Mouse (Mus musculus): ENCODE results near the gene Krtap5-1.
A peak's percentile ranks its signal among the peaks of the same experiment; 100 is the strongest.
"Not testable (repeated sequence)": the region's sequence is repeated elsewhere in the genome, so short reads cannot be mapped to it uniquely, and the experiment has no call there.

Krtap5-1 gene

DNA sequence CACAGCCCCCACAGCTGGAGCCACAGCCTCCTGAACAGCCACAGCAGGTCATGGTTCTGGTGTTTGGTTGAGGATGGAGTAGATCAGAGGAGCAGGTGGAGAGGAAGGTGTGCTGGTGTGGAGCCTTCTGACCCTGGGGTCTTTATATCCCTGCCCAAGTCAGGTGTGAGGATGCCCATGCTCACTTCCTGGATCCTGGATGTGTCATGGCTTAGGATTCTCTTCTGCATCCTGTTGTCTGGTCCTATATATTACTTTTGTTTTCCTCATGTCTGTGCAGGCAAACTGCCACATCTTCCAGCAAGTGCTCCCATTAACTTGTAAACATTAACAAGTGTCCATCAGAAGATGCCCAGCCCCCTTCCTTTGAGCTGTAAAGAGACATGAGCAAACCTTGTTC lies at the start of gene Krtap5-1:
TSS of gene Krtap5-1 (minus strand) at position 101 of the 400 bp plus-strand sequence.
- DNase-seq (ENCODE audit: extremely low read depth, insufficient read length, low spot score): not testable (repeated sequence)

DNA sequence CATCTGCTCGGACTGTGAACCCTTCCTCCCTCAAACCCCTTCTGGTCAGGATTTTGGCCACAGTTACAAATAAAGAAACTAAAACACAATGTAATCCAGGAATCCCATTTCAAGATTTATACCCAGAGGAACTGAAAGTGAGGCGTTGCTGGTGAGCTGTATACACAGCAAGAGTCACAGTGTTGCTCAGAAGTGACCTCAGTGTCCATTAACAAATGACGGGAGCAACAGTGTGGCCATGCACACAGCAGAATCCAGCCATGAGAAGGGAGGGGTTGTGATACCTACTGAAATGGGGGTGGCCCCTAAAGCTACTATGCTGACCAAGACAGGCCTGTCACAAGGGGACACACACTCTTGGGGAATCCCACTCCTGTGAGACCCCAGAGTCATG lies 45.3 kb upstream of the Krtap5-1 start:
- DNase-seq (ENCODE audit: extremely low read depth, insufficient read length, low spot score): no peak

DNA sequence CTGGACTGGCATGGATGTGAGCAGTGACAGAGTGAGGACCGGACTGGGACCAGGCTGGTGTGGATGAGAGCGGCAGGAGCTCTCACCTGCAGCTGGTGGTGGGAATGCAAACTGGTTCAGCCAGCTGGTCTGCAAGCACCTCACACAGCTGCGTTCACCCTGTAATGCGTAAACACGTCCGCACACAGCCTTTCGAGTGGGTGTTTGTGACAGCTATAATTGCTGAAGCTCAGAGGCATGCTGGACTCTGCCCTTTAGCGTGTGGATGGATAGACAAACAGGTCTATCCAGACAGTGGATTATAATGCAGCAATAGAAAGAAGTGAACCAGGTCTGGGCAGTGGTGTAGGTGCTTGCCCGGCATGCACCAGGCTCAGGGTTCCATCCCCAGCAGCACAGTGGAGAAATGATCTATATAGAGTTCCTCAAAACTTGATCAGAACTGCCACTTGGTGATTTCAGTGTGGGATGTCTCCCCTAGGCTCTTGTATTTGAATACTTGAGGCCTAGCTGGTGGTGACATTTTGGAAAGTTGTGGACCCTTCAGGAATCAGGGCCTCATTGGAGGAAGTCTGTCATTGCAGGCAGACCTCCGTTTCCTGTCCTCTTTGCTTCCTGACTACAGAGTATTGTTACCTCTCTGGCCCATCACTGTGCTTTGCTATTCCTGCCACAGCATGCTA lies 44.8 kb upstream of the Krtap5-1 start:
- DNase-seq (ENCODE audit: extremely low read depth, insufficient read length, low spot score): no peak

DNA sequence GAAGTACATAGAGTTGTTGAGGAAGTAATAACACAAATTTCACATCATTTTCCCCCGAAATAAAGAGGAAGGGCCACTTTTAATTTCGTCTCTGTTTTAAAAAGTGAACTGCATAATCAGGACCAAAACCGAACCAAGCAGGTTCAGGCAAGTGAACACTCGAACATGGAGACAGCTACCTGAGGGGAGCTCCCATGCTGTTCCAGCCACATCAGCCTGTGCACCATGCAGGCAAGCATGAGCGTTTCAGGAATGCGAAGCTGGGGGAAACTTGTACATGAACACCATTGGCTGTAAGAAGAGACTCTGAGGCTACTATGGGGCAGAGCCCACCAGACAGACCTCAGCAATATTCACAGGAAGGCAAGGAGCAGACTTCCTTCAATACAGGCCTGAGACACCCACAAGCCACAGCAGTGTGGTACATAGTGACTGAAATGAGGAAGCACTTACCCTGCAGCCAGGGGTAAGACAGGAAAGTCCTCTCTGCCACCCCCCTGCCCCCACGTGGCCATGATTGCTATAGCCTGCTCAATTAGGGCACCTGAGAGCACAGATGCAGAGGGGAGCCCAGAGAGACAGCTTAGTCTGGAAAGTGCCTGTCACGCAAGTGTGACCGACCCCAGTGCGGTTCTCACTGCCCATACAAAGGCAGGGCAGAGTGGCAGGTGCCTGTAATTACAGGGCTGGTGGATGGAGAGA lies 43.5 kb upstream of the Krtap5-1 start:
- no peak for DNase-seq (ENCODE audit: extremely low read depth, insufficient read length, low spot score)

DNA sequence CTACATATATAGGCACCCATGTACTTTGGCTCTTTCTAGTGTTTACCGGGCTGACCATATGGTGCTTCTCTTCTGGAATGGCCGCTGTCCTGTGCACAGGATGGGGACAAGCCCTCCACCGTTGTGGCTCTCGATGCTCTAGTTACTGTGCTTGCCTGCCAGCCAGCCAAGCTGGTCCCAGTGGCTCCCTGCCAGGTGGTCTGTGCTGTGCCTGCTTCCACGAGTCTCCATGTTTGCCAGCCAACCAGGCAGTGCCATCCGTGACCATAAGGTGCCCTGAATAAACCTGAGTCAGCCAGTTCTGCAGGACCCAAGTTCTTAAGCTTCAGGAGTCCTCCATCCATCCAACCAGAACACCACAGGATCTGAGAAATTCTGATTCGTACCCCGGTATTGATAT lies 38.2 kb upstream of the Krtap5-1 start:
- no peak for DNase-seq (ENCODE audit: extremely low read depth, insufficient read length, low spot score)

DNA sequence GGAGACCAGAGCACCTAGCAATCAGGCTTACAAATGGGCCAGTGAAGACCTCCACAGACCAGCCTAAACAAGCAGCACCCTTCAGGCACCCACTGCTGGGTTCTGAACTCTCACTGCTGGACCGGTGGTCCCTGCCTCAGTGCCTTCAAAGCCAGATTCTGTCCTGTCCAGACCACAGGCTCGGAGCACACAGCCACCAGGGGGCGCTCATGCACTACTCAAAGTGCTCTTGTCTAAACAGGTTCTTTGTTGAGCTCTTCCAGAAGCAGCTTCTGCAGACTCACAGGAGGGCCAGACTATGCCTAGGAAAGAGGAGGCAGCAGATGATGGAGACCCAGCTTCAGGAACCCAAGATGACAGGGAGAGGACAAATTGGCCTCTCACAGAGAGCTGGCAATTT lies 37.3 kb upstream of the Krtap5-1 start:
- DNase-seq (ENCODE audit: extremely low read depth, insufficient read length, low spot score): peak; percentile 56

DNA sequence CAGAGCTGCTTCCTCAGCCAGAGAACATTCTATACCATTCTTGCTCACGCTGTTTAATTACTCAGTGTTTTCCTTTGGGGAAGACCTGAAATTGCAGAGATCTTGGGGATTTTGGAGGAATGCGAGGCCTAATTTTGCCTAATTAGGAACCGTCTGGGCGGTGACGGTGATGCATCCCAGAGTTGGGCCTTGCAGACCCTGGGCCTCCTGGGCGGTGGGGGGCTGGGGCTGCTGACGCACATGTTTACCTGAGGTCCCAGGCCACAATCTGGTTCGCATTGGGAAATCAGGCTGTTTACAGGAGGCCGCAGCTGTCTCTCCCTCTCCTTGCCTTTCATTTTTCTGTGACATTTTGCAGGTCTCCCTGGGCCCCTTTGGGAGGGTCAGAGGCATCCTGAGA lies 35.8 kb upstream of the Krtap5-1 start:
- DNase-seq (ENCODE audit: extremely low read depth, insufficient read length, low spot score): not testable (repeated sequence)

DNA sequence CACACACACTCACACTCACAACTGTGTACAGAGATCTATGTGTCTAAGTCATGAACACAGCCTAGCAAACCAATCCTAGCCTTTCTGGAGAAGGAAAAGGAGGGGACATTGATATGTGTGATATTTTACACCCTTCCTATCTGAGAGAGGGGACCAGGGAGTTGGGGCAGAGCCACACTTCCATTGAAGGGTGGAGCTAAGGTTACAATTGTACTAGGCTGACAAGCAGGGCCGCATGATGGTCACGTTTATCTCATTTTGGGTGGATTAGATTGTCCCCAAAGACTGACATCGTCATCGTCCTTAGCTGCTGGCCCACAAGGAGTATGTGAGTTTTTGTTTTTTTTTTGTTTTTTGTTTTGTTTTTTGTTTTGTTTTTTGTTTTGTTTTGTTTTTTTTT lies 34.4 kb upstream of the Krtap5-1 start:
- DNase-seq (ENCODE audit: extremely low read depth, insufficient read length, low spot score): no peak

DNA sequence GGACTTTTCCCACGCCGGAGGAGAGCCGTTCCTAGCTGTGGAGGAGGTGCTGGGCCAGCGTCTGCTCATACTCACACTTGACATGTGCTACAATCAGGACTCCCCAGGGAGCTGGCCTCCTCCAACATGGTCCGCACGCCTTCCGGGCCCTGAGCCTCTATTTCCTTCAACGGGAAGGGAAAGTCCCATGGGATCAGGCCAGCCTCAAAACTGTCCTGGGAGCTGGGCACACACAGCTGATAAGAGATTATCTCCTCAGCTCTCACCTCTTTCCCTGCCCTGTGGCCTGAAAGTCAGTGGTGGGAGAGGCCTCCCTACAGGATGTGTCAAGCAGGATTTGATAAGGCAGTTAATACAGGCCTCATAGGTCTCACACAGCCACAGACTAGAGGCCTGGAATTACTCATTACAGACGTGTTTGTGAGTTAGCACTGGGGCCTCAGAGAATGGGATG lies 33.4 kb upstream of the Krtap5-1 start:
- no peak for DNase-seq (ENCODE audit: extremely low read depth, insufficient read length, low spot score)

DNA sequence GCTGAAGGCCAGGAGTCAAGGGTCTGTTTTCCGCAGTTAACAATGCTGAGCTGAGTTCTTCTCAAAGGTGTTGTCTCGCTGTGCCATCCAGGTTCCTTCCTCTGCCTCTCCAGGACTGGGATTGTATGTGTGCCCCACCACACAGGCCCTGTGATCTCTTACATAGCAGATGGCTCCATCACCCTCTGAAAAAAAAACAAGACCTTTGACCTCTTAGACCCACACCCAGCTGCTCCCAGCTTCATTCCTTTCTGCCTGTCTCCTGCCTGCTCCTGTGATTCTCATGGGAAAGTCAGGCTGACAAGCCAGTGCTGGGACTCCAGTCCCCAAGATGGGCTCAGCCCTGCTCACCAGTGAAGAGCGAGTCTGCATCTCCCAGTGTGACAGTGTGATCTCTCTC lies 31.6 kb upstream of the Krtap5-1 start:
- DNase-seq (ENCODE audit: extremely low read depth, insufficient read length, low spot score): no peak

DNA sequence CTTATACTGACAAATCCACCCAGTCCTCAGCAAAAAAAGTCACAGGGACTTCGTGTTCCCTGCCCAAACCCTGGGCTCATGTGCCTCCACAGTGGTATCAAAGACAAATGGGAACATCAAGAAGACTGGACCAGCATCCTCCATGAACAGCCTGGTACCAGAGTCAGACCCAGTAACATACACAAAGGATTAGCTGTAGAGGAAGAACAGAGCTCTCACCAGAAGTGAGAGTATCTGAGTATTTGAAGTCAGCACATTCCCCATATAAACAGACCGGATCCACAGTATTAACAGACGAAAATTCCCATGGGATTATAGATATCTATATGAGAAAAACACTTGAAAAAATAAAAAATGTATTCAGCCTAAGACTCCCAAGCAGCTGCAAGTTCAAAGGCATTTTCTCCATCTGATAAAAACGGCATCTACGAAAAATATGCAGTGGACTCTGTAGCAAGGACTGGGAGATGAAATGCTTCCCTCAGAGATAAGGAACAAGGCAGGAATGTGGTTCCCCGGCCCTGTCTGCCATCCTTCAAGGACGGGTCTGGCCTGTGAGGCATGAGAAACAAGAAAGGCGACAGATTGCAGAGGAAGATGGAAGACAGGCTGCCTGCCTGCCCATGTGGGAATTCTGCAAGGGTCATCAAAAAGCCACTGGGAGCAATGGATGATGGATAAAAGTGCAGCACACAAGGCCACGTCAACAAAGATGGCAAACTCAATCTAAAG lies 30.0 kb upstream of the Krtap5-1 start:
- no peak for DNase-seq (ENCODE audit: extremely low read depth, insufficient read length, low spot score)

DNA sequence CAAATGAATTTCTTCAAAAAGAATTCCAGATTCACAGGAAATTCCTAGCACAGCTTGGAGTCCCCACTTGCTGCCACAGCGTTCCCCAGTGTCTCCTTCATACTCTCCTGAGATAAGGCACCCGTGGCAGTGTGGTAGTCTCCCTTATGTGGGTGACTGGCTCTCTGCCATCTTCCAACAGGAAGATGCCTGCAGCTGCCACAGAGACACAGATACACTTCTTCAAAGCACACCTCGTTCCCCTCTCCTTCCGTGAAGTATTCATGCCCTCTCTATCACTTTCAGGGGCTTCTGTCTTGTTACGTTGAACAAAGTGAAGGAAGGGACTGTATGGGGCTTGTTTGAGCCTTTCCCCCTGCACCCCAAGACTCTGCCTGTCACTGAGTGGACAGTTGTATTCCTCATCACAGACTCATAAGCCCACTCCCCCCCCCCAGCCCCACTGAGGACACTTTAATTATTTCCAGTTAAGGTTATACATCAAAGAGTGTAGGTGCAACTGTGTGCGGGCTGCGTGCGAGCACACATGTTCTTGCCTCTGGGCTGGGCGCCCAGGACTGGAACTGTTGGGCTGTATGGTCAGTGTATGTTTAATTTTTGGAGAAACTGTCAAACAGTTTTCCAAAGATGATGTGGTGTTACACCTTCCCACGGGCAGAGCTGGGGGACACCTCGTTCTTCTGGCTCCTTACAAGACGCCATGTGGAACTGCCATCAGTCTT lies 26.6 kb upstream of the Krtap5-1 start:
- DNase-seq (ENCODE audit: extremely low read depth, insufficient read length, low spot score): no peak

DNA sequence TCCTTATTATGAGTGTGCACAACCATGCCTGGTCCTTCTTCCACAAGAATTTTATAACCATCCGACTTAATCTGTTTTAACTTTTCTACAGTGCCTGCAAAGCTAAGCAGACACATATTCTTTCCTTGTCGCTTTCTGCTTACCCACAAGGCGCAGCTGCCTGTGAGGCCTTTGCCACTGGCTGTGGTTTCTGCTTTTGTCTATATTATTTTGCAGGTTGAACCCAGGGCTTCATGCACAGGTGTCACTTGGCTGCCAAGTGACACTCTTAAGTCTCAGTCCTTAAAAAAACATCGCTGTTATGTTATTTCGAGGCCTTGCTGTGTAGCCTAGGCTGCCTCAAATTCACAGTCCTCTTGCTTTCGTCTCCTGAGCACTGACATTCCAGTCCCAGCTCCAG lies 25.7 kb upstream of the Krtap5-1 start:
- DNase-seq (ENCODE audit: extremely low read depth, insufficient read length, low spot score): no peak

DNA sequence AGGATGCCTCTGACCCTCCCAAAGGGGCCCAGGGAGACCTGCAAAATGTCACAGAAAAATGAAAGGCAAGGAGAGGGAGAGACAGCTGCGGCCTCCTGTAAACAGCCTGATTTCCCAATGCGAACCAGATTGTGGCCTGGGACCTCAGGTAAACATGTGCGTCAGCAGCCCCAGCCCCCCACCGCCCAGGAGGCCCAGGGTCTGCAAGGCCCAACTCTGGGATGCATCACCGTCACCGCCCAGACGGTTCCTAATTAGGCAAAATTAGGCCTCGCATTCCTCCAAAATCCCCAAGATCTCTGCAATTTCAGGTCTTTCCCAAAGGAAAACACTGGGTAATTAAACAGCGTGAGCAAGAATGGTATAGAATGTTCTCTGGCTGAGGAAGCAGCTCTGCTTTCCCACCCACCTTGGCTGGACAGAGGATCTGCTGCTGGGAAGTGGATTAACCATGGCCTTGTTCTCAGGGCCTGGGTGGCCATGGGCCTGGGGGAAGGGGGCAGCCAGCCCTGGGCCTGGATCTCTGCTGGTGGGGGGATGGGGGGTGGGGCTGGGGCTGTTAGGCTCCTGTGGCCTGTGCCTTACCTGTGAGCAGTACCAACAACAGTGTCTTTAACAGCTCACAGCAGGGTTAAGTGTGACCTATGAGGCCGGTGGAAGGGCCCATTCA lies 24.9 kb upstream of the Krtap5-1 start:
- not testable (repeated sequence) for DNase-seq (ENCODE audit: extremely low read depth, insufficient read length, low spot score)

DNA sequence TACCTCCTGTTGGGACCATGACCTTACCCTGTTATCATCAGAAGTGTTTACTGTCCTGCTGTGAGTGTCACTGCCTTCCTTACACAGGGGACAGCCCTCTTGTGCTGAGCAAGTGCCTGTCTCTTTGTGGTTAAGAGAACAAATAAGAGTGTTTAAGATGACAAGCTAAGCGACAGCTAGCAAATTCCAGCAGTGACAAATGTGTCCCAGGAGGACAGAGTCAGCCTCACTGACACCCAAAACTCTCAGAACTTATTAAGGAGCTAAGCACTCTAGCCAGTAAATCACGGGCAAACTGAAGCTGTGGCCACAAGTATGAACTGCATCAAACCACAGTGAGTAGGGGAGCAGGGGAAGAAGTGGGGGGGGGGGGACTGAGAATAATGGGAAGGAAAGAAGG lies 24.0 kb upstream of the Krtap5-1 start:
- DNase-seq (ENCODE audit: extremely low read depth, insufficient read length, low spot score): no peak

DNA sequence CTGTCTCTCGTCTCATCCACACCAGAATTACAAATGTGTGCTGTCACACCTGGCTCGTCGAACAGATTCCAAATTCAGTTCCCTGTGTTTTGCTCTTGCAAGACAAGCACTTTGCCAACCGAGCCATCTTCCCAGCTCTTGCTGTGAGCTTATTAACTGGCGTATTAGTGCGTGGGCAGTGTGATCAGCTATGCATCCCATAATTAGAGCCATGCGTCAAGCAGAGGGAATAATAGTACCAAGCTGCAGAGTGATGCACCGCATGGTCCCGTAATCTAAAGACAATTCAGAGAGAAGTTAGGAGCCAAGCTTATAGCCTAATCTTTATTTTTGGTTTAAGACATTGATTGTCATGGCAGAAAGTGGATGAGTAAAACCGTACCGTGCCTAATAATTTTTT lies 22.2 kb upstream of the Krtap5-1 start:
- no peak for DNase-seq (ENCODE audit: extremely low read depth, insufficient read length, low spot score)

DNA sequence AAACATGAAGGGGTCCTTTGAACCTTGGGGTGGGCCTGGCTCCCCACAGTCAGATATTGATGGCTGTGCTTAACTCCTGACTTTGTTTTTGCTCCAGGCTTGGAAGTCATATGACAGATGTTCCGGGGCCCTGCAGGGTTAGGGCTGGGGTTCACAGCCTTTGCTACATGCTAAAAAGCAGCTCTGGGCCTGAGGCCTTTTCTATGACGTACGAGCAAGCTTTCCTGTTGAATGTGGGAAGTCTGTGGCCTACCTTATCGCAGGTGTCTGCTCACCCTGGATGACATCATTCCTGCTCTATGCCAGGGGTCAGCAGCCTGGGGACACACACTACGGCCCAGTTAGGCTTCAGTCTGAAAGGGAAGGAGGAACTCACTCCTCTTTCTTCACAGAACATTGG lies 20.3 kb upstream of the Krtap5-1 start:
- DNase-seq (ENCODE audit: extremely low read depth, insufficient read length, low spot score): no peak

DNA sequence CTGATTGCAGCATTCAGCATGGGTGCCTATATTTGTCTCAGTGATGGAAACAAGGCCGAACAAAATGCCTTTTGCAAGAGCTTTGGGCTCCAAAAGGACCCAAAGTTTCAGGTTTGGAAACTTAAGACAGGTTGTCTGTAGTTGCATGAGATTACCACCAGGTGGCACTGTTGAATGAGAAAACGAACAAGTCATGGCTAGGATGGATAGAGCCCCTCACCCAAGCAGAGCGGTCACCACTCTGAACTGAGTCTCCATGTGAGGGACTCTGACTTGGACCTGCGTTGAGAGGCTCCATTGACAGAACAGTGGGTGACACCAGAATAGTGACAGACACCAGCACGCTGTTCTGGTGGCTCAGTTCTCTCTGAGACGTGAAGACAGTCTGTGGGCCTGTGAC lies 19.6 kb upstream of the Krtap5-1 start:
- DNase-seq (ENCODE audit: extremely low read depth, insufficient read length, low spot score): no peak

DNA sequence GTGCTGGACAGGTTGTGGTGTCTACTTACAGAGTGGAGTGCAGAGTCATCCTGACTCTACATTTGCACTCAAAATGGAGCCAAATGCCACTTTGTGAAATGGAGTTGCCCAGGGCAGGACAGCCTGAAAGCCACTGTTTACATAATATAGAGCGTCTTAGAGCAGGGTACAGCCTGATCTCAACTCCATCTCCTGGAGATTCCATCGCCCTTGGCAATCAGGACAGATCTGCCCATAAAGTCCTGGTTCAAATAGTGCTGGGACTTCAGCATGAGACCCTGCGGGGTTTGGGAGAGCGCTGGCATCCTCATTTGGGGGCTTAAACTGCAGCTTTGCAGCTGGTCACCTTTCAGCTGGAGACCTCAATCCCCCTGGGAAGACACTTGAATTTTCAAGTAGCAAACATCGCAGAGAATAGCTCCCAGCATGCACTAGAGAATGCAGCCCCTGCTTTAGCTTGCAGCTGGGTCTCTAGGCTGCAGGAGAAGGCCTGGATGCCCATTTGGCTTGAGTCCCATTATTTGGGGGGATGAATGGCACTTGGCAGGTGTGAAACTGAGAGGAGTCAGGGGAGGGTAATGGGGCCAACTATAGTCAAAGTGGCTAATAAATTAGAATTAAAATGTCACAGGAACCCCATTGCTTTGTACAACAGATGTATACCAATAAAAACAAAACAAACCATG lies 17.8 kb upstream of the Krtap5-1 start:
- no peak for DNase-seq (ENCODE audit: extremely low read depth, insufficient read length, low spot score)

DNA sequence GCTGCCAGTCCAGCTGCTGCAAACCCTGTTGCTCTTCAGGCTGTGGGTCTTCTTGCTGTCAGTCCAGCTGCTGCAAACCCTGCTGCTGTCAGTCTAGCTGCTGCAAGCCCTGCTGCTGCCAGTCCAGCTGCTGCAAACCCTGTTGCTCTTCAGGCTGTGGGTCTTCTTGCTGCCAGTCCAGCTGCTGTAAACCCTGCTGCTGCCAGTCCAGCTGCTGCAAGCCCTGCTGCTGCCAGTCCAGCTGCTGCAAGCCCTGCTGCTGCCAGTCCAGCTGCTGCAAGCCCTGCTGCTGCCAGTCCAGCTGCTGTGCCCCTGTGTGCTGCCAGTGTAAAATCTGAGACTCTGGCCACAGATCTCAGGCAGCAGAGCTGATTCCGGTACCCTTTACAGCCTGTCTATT lies 7.0 kb upstream of the Krtap5-1 start:
- DNase-seq (ENCODE audit: extremely low read depth, insufficient read length, low spot score): not testable (repeated sequence)
